Mouse (Mus musculus) C2C12 (cell line): ENCODE results near the gene Gnai1. TPM values are rescaled to one million over a fixed set of nuclear protein-coding genes. Genes with fewer than 3 reads are reported as not detected.

Experiments
- H3K27me3 ChIP-seq: one replicate; pipeline ENCODE4 v1.6.1; 2011; ENCODE audit not compliant: control insufficient read depth, insufficient read depth, insufficient read length
- H3K36me3 ChIP-seq: one replicate; pipeline ENCODE4 v1.6.1; 2011; ENCODE audit not compliant: control insufficient read depth, insufficient read depth
- H3K4me3 ChIP-seq: one replicate; pipeline ENCODE4 v1.5.1; 2011; ENCODE audit warnings: mild to moderate bottlenecking, control low read depth; ENCODE audit not compliant: poor library complexity, insufficient read depth, severe bottlenecking
- H3K79me2 ChIP-seq: one replicate; pipeline ENCODE4 v1.6.1; 2011; ENCODE audit not compliant: control insufficient read depth, insufficient read depth
- H3K79me3 ChIP-seq: one replicate; pipeline ENCODE4 v1.6.1; 2011; ENCODE audit warnings: low read depth, control low read depth
- H3ac ChIP-seq: one replicate; pipeline ENCODE3; 2011; ENCODE audit warnings: low read depth; ENCODE audit not compliant: control insufficient read depth, insufficient read length
- CEBPB ChIP-seq: IDR thresholded peaks from one replicate; pipeline ENCODE4 v1.6.1; 2011; ENCODE audit warnings: low read depth, mild to moderate bottlenecking, control low read depth, moderate library complexity
- CTCF ChIP-seq: IDR thresholded peaks from one replicate; pipeline ENCODE4 v1.5.1; 2011; ENCODE audit not compliant: control insufficient read depth, insufficient read depth, insufficient read length
- FOSL1 ChIP-seq: IDR thresholded peaks from one replicate; pipeline ENCODE4 v1.8.0; 2011; ENCODE audit warnings: mild to moderate bottlenecking, low read length; ENCODE audit not compliant: poor library complexity, insufficient read depth, severe bottlenecking
- MAX ChIP-seq: IDR thresholded peaks from one replicate; pipeline ENCODE4 v1.6.1; 2011; ENCODE audit warnings: mild to moderate bottlenecking, control low read depth
- MYOD1 ChIP-seq: IDR thresholded peaks from one replicate; pipeline ENCODE4 v1.6.1; 2011; ENCODE audit warnings: low read depth; ENCODE audit not compliant: control insufficient read depth, insufficient read length
- MYOG ChIP-seq: IDR thresholded peaks from one replicate; pipeline ENCODE4 v1.6.1; 2011; ENCODE audit not compliant: control insufficient read depth, insufficient read length; ENCODE audit errors: extremely low read depth
- USF1 ChIP-seq: IDR thresholded peaks from one replicate; pipeline ENCODE4 v1.6.1; 2011; ENCODE audit warnings: low read depth, mild to moderate bottlenecking, control low read depth, moderate library complexity
- polyA plus RNA-seq: library from polyadenylated mRNA; unstranded; fragments of >200 nt; fragmentation: generic; extraction: Trizol; gene quantifications from one replicate; pipeline ENCODE4 v1.2.1, GENCODE M21; 2012; ENCODE audit warnings: missing spikeins

Gnai1 gene
- polyA plus RNA-seq, 1 experiment, result 17.2 TPM

GRCm38 (mm10) chr5:18296584-18296983, 63.6 kb downstream of the Gnai1 start:
- no peak overlapping the region for H3ac ChIP-seq
- no peaks in the 10 kb centered on the region for H3K79me3 ChIP-seq
- no peaks in the 10 kb centered on the region for H3K79me2 ChIP-seq
- H3K4me3 ChIP-seq, result no peak overlapping the region
- no peaks in the 10 kb centered on the region for H3K27me3 ChIP-seq
- TF ChIP-seq MYOD1, result no peak
- no peak for TF ChIP-seq FOSL1
- TF ChIP-seq CEBPB, result no peak
- no peak for TF ChIP-seq USF1
- no peak for TF ChIP-seq MYOG
- TF ChIP-seq MAX, result no peak
- TF ChIP-seq CTCF, result no peak
- H3K36me3 ChIP-seq, result no peaks in the 10 kb centered on the region

DNA sequence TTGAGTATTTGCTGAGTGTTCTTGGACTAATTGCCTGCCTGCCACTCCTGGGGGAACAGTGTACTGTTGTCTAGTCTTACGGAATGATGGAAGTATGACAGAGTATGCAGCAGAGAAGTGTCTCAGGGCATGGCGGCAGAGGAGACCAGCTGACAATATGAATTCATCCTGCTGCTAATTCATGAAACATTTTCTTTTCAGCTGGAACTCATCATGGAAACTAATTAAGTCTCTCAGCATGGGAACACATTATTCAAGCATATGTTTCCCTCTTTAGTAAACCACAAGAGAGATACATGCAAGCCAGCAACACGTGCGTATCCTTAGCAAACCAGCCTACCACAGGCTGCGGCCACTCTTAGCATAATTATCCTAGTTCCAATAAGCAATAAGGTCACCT, 67.4 kb downstream of the Gnai1 start:
- no peaks in the 10 kb centered on the region for H3K27me3 ChIP-seq
- TF ChIP-seq USF1, result no peak
- TF ChIP-seq FOSL1, result no peak
- no peak for TF ChIP-seq CTCF
- no peak for TF ChIP-seq MYOG
- no peak for TF ChIP-seq MAX
- TF ChIP-seq MYOD1, result no peak
- TF ChIP-seq CEBPB, result no peak
- no peak overlapping the region for H3ac ChIP-seq
- no peaks in the 10 kb centered on the region for H3K79me2 ChIP-seq
- no peaks in the 10 kb centered on the region for H3K36me3 ChIP-seq
- H3K79me3 ChIP-seq, result no peaks in the 10 kb centered on the region
- H3K4me3 ChIP-seq, result no peak overlapping the region

- H3ac ChIP-seq, result no peak overlapping the region
- no peak overlapping the region for H3K4me3 ChIP-seq
- no peaks in the 10 kb centered on the region for H3K79me2 ChIP-seq
- H3K79me3 ChIP-seq, result no peaks in the 10 kb centered on the region
- H3K27me3 ChIP-seq, result no peaks in the 10 kb centered on the region
- H3K36me3 ChIP-seq, result no peaks in the 10 kb centered on the region
- TF ChIP-seq MYOG (no peak), USF1 (no peak), MAX (no peak), CTCF (no peak), FOSL1 (no peak), MYOD1 (no peak), CEBPB (no peak)
Measured at GRCm38 (mm10) chr5:18289530-18289929, 70.6 kb downstream of the Gnai1 start.

- TF ChIP-seq FOSL1 (no peak), CTCF (no peak), CEBPB (no peak), MYOG (no peak), USF1 (no peak), MYOD1 (no peak), MAX (no peak)
- Histone ChIP-seq H3K79me3 (no peaks in the 10 kb centered on the region), H3K36me3 (no peaks in the 10 kb centered on the region), H3K4me3 (no peak overlapping the region), H3ac (no peak overlapping the region), H3K79me2 (no peaks in the 10 kb centered on the region), H3K27me3 (no peaks in the 10 kb centered on the region)
Measured at GRCm38 (mm10) chr5:18288694-18289093, 71.5 kb downstream of the Gnai1 start.

- Histone ChIP-seq H3K79me2 (no peaks in the 10 kb centered on the region), H3K27me3 (no peaks in the 10 kb centered on the region), H3ac (no peak overlapping the region), H3K4me3 (no peak overlapping the region), H3K79me3 (no peaks in the 10 kb centered on the region), H3K36me3 (no peaks in the 10 kb centered on the region)
- TF ChIP-seq CTCF, result no peak
Measured at GRCm38 (mm10) chr5:18288079-18288478, 72.1 kb downstream of the Gnai1 start.

DNA sequence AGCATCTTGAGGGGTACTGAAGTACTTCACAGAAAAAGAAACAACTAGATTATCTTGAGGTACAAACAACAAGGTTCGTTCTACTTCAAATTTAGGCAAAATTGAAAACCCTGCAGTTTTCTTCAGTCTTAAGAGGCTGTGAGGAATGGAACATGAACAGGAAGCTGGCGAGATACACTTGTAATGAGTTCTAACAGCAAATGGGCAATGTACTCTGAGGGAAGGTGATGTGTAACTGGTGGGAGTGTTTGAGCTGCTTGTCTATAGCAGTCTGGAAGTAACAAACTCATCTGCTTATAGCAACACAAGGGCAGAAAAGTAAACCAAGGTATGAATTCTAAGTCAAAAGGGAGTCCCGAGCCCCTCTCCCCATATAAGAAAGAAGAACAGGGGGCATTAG, 78.1 kb downstream of the Gnai1 start:
- Histone ChIP-seq H3K79me3 (no peaks in the 10 kb centered on the region), H3K27me3 (no peaks in the 10 kb centered on the region), H3K36me3 (no peaks in the 10 kb centered on the region), H3K79me2 (no peaks in the 10 kb centered on the region), H3K4me3 (no peak overlapping the region), H3ac (no peak overlapping the region)
- no peak for TF ChIP-seq FOSL1
- no peak for TF ChIP-seq MYOG
- no peak for TF ChIP-seq CTCF
- no peak for TF ChIP-seq MAX
- TF ChIP-seq MYOD1, result no peak
- no peak for TF ChIP-seq CEBPB
